Comparison of ENCODE assay signal across 16 mouse cellular contexts in the genomic region with DNA sequence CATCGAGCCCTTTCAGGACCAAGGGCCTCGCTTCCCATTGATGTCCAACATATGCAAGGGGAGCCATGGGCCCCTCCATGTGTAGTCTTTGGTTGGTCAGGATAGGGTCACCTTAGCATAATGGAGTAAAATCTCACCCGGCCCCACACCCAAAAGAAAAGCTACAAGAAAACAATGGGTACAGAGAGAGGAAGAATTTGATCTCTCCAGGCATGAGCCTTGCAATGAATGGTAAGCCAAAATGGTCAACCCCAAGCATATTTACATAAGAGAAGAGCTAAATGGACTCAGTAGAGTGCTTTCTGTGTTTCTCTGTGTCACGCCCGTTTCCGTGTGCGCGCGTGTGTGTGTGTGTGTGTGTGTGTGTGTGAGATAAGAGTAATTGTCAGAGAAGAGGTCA.
"Had no signal": no experiment of that assay in that cellular context is flagged by ENCODE, and none has a peak within 500 bp of the region (broad histone marks: within the 10 kb centered on the region; RNA-seq: fewer than 3 reads in every experiment).

No protein-coding gene starts in this region.

- DNase-seq: liver, postnatal 0 days; lung, adult 2 months; lung, postnatal 14 days; lung, postnatal 36 days; midbrain, embryonic 14.5 days; right cerebral cortex, postnatal 14 days; thymus, adult 18-20 months; thymus, postnatal 14 days; thymus, postnatal 36 days had no signal

- H3K36me3 ChIP-seq: liver, embryonic 15.5 days; lung, embryonic 15.5 days; midbrain, embryonic 12.5 days; neural tube, embryonic 12.5 days had no signal

- H3K27me3 ChIP-seq: liver, embryonic 15.5 days; lung, embryonic 15.5 days; megakaryocyte, embryonic 14.5 days; midbrain, embryonic 12.5 days; neural tube, embryonic 12.5 days had no signal

- H3K4me1 ChIP-seq: liver, embryonic 15.5 days; lung, embryonic 15.5 days; megakaryocyte, embryonic 14.5 days; midbrain, embryonic 12.5 days; neural tube, embryonic 12.5 days had no signal

- H3K9ac ChIP-seq: liver, embryonic 15.5 days; liver, postnatal 0 days; lung, embryonic 15.5 days; midbrain, embryonic 12.5 days; neural tube, embryonic 12.5 days had no signal

- ATAC-seq: liver, postnatal 0 days; lung, postnatal 0 days had no signal

- H3K9me3 ChIP-seq: liver, embryonic 15.5 days; lung, embryonic 15.5 days; megakaryocyte, embryonic 14.5 days; midbrain, embryonic 12.5 days; neural tube, embryonic 12.5 days had no signal

- H3K4me2 ChIP-seq: liver, embryonic 15.5 days; lung, embryonic 15.5 days; midbrain, embryonic 12.5 days; neural tube, embryonic 12.5 days had no signal

- H3K4me3 ChIP-seq: liver, embryonic 15.5 days; lung, embryonic 15.5 days; megakaryocyte, embryonic 14.5 days; midbrain, embryonic 12.5 days; neural tube, embryonic 12.5 days had no signal

- H3K27ac ChIP-seq: liver, embryonic 15.5 days; lung, embryonic 15.5 days; macrophage; midbrain, embryonic 12.5 days; neural tube, embryonic 12.5 days had no signal
